Mouse (Mus musculus) C2C12 (cell line): ENCODE measurements at regions not wholly inside any gene's neighbourhood (a gene's known extent, or its start where the extent isn't known, plus 50 kb on each side); places are given as distances from the start of the nearest gene placed in this dataset.

Experiments
- CTCF ChIP-seq: IDR thresholded peaks from one replicate; pipeline ENCODE4 v1.5.1; 2011; ENCODE audit not compliant: control insufficient read depth, insufficient read depth, insufficient read length
- USF1 ChIP-seq: IDR thresholded peaks from one replicate; pipeline ENCODE4 v1.6.1; 2011; ENCODE audit warnings: low read depth, mild to moderate bottlenecking, control low read depth, moderate library complexity

- TF ChIP-seq USF1 (no peak), CTCF (no peak)
These were observed 72.0 kb downstream of the Rassf10 start for GRCm38 (mm10) chr7:113025758-113026157.
